Mouse (Mus musculus) erythroblast, embryonic 14.5 days (primary cell): ENCODE measurements around the gene Spdye4c.

ENCODE experiments used
- GATA1 ChIP-seq: IDR thresholded peaks from 2 replicates; pipeline ENCODE4 v1.6.1; 2012; ENCODE audit warnings: low read length, inconsistent platforms, mixed read lengths
- TAL1 ChIP-seq: IDR thresholded peaks from 3 replicates; pipeline ENCODE4 v1.6.1; 2012; ENCODE audit warnings: low read length, inconsistent platforms, mixed read lengths

DNA sequence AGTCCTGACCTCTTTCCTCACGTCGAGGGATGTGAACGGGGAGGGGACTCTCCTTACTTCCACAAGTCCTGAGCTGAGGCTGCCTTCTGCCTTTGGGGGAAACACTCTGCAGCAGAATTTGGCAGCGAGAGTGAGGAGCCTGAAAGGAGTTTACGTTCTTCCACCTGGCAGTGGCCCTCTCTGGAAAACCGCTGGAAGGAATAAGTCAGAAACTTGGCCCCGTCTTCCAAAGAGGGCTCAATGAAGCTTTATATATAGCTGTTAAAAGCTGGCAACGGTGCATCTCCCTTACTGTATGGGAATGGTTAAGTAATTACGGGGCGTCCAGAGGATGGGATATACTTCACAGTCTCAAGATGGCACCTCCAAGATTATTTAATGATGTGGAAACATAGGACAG, 43.9 kb upstream of the Spdye4c start:
- TF ChIP-seq TAL1 (no peak), GATA1 (no peak)
